Mouse (Mus musculus) thymus, adult 2 months (tissue): ENCODE data around the gene Fgfr2.

ENCODE experiments used
- CTCF ChIP-seq: fragments of 200-500 bp; IDR thresholded peaks from 2 replicates; pipeline ENCODE4 v1.5.1; 2012; ENCODE audit warnings: mild to moderate bottlenecking, control low read depth, low read length, moderate library complexity, borderline replicate concordance; ENCODE audit not compliant: control insufficient read depth, poor library complexity, insufficient read depth; ENCODE audit errors: extremely low read depth
- POLR2A ChIP-seq: fragments of 200-500 bp; IDR thresholded peaks from 2 replicates; pipeline ENCODE4 v1.6.1; 2012; ENCODE audit warnings: mild to moderate bottlenecking, low read length, control low read depth, moderate library complexity; ENCODE audit not compliant: control insufficient read depth, poor library complexity, insufficient read depth; ENCODE audit errors: extremely low read depth

DNA sequence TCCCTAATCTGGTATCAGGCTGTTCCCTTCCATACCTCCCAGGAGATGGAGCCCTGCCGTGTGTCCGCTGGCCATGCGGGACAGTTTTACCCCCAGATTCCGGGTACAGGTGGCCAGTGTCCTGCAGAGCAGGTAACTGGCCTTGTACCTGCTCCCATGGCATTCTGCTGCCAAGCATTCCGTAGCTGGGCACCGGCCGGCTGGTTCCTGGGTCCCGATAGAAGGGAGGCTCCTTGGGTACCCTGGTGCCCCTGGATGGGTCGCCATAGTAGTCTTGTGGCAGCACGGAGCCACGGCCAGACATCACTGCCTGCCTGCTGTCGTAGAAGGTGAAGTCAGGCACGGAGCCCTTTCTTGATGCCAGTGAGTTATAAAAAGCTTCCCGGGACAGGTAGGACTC lies 108.5 kb downstream of the Fgfr2 start:
- TF ChIP-seq POLR2A (no peak), CTCF (no peak)
